Mouse (Mus musculus) heart, embryonic 14.5 days (tissue): ENCODE measurements around the gene Aprt. TPM values are rescaled to one million over a fixed set of nuclear protein-coding genes. Genes with fewer than 3 reads are reported as not detected.
A peak's percentile ranks its signal among the peaks of the same experiment; 100 is the strongest.

Source experiments
- ATAC-seq: fragments of 200-750 bp; cut with Nextera tagmentation; 2 replicates; pipeline ENCODE4 v1.8.0; 2017; ENCODE audit warnings: low read depth, moderate TSS enrichment; ENCODE audit not compliant: insufficient number of reproducible peaks, insufficient read depth, low FRiP score
- H3K27ac ChIP-seq, 2 experiments: fragments of 200-500 bp in 1 of 2; fragments of 300-500 bp in 1 of 2; sonication (generic) in 1 of 2; replicated peaks in 1 of 2; 2 replicates each; pipeline ENCODE4 v1.5.1; 2012 to 2014; ENCODE audit warnings: low read depth in 2 of 2, low read length in 2 of 2, control low read depth in 1 of 2, mild to moderate bottlenecking in 1 of 2, mixed read lengths in 1 of 2; ENCODE audit not compliant: control insufficient read depth in 1 of 2, insufficient read depth in 1 of 2
- H3K27me3 ChIP-seq: fragments of 300-500 bp; sonication (generic); 2 replicates; pipeline ENCODE4 v1.6.1; 2014; ENCODE audit warnings: mild to moderate bottlenecking, low read length, control low read depth; ENCODE audit not compliant: control insufficient read depth, insufficient read depth
- H3K36me3 ChIP-seq: fragments of 300-500 bp; sonication (generic); 2 replicates; pipeline ENCODE4 v1.6.1; 2014; ENCODE audit warnings: mild to moderate bottlenecking, control low read depth, low read length, mixed read lengths; ENCODE audit not compliant: control insufficient read depth, insufficient read depth
- H3K4me1 ChIP-seq, 2 experiments: fragments of 200-500 bp in 1 of 2; fragments of 300-500 bp in 1 of 2; sonication (generic) in 1 of 2; 2 replicates each; pipeline ENCODE4 v1.6.1; 2012 to 2014; ENCODE audit warnings: low read length in 2 of 2, control low read depth in 1 of 2, mixed read lengths in 1 of 2; ENCODE audit not compliant: control insufficient read depth in 2 of 2, insufficient read depth in 2 of 2
- H3K4me2 ChIP-seq: fragments of 300-500 bp; sonication (generic); 2 replicates; pipeline ENCODE4 v1.6.1; 2014; ENCODE audit warnings: mild to moderate bottlenecking, low read length
- H3K4me3 ChIP-seq, 2 experiments: fragments of 200-500 bp in 1 of 2; fragments of 300-500 bp in 1 of 2; sonication (generic) in 1 of 2; 2 replicates each; pipeline ENCODE4 v1.5.1; 2012 to 2014; ENCODE audit warnings: low read length in 2 of 2, mild to moderate bottlenecking in 2 of 2, control low read depth in 1 of 2, low read depth in 1 of 2, moderate library complexity in 1 of 2; ENCODE audit not compliant: control insufficient read depth in 1 of 2, insufficient read depth in 1 of 2
- H3K9ac ChIP-seq: fragments of 300-500 bp; sonication (generic); 2 replicates; pipeline ENCODE4 v1.6.1; 2014; ENCODE audit warnings: mild to moderate bottlenecking, low read length
- H3K9me3 ChIP-seq: fragments of 300-500 bp; sonication (generic); 2 replicates; pipeline ENCODE4 v1.6.1; 2016; ENCODE audit warnings: low read length, control low read depth; ENCODE audit not compliant: control insufficient read depth
- WGBS: fragments of 180-500 bp; shearing (Covaris S2); extraction: QIAGEN DNeasy Blood & Tissue Kit; methylation state at CpG from one replicate; pipeline ENCODE4 v1.1.7; 2014; 5-methylcytosine and 5-hydroxymethylcytosine counted together
- polyA plus RNA-seq: library from polyadenylated mRNA; unstranded; fragments of >200 nt; fragmentation: Nextera tagmentation; extraction: Ambion mirVana; gene quantifications from 2 replicates; pipeline ENCODE4 v1.2.1, GENCODE M21; 2014

Gene Aprt
- polyA plus RNA-seq, 1 experiment from 2014 or later: 240 TPM

DNA sequence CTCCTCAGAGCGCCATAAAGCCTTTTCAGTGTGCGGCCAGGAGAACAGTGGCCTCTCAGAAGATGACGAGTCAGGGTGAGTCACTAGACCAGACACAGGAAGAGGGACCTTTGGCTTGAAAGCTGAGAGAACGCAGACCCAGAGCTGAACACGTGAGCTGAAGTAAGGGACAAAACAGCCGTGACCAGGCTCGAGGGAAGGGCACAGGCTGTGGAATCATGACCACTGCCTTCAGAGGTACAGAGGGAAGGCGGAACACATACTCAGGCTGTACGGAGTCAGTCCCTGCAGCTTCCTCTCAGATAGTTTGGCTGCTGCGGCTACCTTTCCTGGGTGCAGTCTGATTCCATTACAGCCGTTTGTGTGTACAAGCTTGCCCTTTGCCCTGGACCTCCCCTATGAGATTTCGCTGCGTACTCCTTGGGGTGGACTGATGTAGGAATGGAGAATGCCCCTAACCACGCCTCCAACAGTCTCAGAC lies 8.7 kb upstream of the Aprt start:
- no peak overlapping the region for H3K9ac ChIP-seq
- H3K4me1 ChIP-seq: peaks cover 0 to 4% of the 10 kb centered on the region in 2 experiments; a peak in 2 of 4 replicates
- no peak overlapping the region for H3K27ac ChIP-seq
- ATAC-seq: no peak
- no peak overlapping the region for H3K4me2 ChIP-seq
- H3K9me3 ChIP-seq: no peaks in the 10 kb centered on the region
- H3K27me3 ChIP-seq: no peaks in the 10 kb centered on the region
- no peak overlapping the region for H3K4me3 ChIP-seq
- H3K36me3 ChIP-seq: no peaks in the 10 kb centered on the region
- 51% methylated on average over 14 of the region's 14 CpGs for WGBS

DNA sequence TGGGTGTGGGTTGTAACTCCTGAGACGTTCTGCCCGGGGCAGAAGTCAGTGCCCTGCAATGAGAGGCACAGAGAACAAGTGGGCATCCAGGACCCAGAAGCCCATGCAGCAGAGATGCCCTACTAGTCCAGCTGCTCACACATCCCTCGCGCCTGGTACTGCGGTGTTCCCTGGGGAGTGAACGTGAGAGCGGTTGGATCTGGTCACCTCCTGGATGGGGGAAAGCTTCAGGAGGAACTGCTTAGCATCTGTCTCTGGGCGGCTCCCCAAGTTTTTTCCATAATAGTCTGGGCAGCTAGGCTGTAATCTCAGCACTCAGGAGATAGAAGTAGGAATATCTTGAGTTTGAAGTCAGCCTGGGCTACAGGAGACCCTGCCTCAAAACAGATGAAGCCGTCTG lies 8.3 kb upstream of the Aprt start:
- no peak overlapping the region for H3K27ac ChIP-seq
- no peak overlapping the region for H3K9ac ChIP-seq
- ATAC-seq: no peak
- no peaks in the 10 kb centered on the region for H3K9me3 ChIP-seq
- no peak overlapping the region for H3K4me3 ChIP-seq
- no peak overlapping the region for H3K4me2 ChIP-seq
- H3K27me3 ChIP-seq: no peaks in the 10 kb centered on the region
- WGBS: 67% methylated on average over 9 of the region's 9 CpGs
- no peaks in the 10 kb centered on the region for H3K36me3 ChIP-seq
- peaks cover 0 to 4% of the 10 kb centered on the region in 2 experiments; a peak in 2 of 4 replicates for H3K4me1 ChIP-seq

DNA sequence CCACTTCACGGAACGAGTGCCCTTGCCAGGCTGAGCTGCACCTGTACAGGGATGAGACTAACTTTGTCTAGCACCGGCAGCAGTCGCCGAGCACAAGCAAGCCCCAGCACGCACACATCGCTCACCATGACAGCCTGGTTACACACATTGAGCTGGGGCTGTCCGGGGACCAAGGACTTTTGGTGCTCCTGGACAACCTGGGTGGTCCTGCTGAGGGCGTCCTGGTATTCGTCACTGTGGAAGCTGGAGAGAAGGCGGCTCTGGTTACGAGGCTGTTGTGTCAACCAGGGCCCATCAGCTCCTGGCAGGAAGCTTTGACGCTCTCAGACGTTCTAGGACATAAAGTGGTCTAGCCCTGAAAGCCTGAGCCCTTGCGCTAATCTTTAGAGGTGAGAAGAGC lies 4.2 kb upstream of the Aprt start:
- peaks cover 9 to 21% of the 10 kb centered on the region in 2 experiments; a peak in 3 of 4 replicates for H3K4me1 ChIP-seq
- H3K4me2 ChIP-seq: no peak overlapping the region
- no peak overlapping the region for H3K9ac ChIP-seq
- H3K27ac ChIP-seq: no peak overlapping the region
- no peaks in the 10 kb centered on the region for H3K27me3 ChIP-seq
- no peaks in the 10 kb centered on the region for H3K36me3 ChIP-seq
- no peak for ATAC-seq
- H3K4me3 ChIP-seq: no peak overlapping the region
- H3K9me3 ChIP-seq: no peaks in the 10 kb centered on the region
- WGBS: 44% methylated on average over 15 of the region's 15 CpGs

GRCm38 (mm10) chr8:122579196-122579595 lies 2.5 kb upstream of the Aprt start:
- Histone ChIP-seq H3K9ac (no peak overlapping the region; the same call in 1 of the 2 replicates), H3K27me3 (no peaks in the 10 kb centered on the region), H3K9me3 (no peaks in the 10 kb centered on the region), H3K4me2 (no peak overlapping the region), H3K4me3 (no peak overlapping the region), H3K36me3 (peaks cover 3% of the 10 kb centered on the region), H3K4me1 (peaks cover 25 to 34% of the 10 kb centered on the region in 2 experiments), H3K27ac (no peak overlapping the region)
- ATAC-seq: no peak
- WGBS: 32% methylated on average over 7 of the region's 7 CpGs

GRCm38 (mm10) chr8:122577116-122577515 lies 407 bp upstream of the Aprt start:
- Histone ChIP-seq H3K9ac (peak overlapping the region; percentile 90; the same call in 1 of the 2 replicates), H3K27me3 (no peaks in the 10 kb centered on the region), H3K4me2 (peak overlapping the region; percentile 83), H3K27ac (no peak overlapping the region), H3K36me3 (peaks cover 23% of the 10 kb centered on the region), H3K4me3 (peak overlapping the region; percentile 67 to 73), H3K9me3 (no peaks in the 10 kb centered on the region), H3K4me1 (peaks cover 25 to 36% of the 10 kb centered on the region in 2 experiments)
- 51% methylated on average over 10 of the region's 10 CpGs for WGBS
- ATAC-seq: peak; percentile 8; the same call in 1 of the 2 replicates

DNA sequence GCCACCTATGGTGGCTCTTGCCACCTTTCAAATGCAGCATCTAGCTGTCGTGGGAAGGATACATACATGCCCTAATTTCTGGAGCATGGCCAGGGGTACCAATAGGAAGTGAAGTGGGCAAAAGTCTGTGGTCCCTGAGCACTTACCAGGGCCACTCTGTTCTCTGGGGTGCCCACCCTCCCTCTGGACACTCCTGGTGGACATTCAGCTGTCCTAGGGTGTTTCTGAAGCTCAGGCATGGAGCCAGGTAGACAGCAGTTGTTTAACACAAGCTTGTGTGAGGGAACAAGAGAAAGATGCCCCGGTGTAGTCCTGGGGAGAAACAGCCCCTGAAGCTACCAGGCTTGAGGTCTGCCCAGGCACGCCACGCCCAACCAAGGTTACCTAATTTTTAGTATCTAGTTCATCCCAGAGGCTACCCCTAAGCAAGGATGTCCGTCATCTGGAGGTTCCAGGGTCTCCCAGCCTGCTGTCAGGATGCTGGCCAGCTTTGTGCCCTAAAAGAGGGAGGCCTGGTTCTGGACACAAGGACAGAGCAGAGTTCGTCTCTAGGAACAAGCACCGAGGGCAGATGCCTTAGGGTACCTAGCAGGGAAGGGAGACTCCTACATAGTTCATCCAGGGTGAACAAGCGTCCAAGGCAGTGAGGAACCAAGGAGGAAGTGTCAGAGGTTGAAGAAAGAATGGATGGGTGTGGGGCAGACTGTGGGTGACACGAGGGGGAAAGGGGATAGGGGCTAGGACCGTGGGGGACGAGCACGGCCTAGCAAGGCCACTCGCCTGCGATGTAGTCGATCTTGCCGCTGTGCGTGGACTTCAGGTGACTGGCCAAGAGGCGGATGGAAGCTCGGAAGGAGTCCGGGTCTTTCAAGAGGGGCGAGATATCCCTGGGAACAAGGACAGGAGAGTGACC lies 718 bp downstream of the Aprt start:
- no peaks in the 10 kb centered on the region for H3K27me3 ChIP-seq
- peak overlapping the region; percentile 67 to 73 for H3K4me3 ChIP-seq
- peak overlapping the region in 1 of 2 experiments; percentile 60; a peak in 2 of 4 replicates for H3K27ac ChIP-seq
- H3K36me3 ChIP-seq: peaks cover 34% of the 10 kb centered on the region
- peak overlapping the region; percentile 90 for H3K9ac ChIP-seq
- H3K9me3 ChIP-seq: no peaks in the 10 kb centered on the region
- H3K4me1 ChIP-seq: peaks cover 25 to 36% of the 10 kb centered on the region in 2 experiments
- H3K4me2 ChIP-seq: peak overlapping the region; percentile 83
- 17% methylated on average over 21 of the region's 21 CpGs for WGBS
- ATAC-seq: 0 out of 2 replicates have a peak, but pooled peaks have one; percentile 3

DNA sequence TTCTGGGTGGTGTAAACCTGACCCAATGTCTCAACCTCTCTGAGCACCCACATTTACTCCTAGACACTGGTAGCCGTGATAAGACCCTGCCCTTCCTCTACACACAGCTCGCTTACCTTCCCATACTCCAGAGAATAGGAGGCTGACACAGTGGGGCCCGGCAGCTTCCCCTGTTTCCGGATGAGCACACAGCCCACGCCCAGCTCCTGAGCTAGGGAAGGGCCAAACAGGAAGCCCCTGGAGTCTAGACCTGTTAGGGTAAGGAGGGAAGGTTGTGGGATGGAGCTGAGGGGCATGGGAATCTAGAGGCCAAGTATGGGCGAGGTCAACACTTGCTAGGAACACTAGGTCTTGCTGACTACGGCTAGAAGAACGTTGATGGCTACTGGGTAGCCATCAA lies 1.4 kb downstream of the Aprt start:
- ATAC-seq: no peak
- Histone ChIP-seq H3K4me1 (peaks cover 25 to 36% of the 10 kb centered on the region in 2 experiments), H3K9ac (peak overlapping the region; percentile 90; the same call in 1 of the 2 replicates), H3K4me3 (0 out of 4 replicates have a peak overlapping the region, but pooled peaks of 1 of the 2 experiments have one; percentile 2), H3K36me3 (peaks cover 41% of the 10 kb centered on the region), H3K27ac (0 out of 4 replicates have a peak overlapping the region, but pooled peaks of 1 of the 2 experiments have one; percentile 53), H3K4me2 (peak overlapping the region; percentile 83), H3K27me3 (no peaks in the 10 kb centered on the region), H3K9me3 (no peaks in the 10 kb centered on the region)
- WGBS: 60% methylated on average over 8 of the region's 8 CpGs
